Mouse (Mus musculus) lung, postnatal 14 days (tissue): Measurements from ENCODE around the gene Iqschfp.
A peak's percentile ranks its signal among the peaks of the same experiment; 100 is the strongest.

ENCODE experiments used
- DNase-seq: peaks from one replicate; pipeline ENCODE4 v3.0.0; 2021

Gene Iqschfp

GRCm38 (mm10) chr3:68583771-68584511, 691.9 kb downstream of the Iqschfp start:
- DNase-seq = peak; percentile 49

DNA sequence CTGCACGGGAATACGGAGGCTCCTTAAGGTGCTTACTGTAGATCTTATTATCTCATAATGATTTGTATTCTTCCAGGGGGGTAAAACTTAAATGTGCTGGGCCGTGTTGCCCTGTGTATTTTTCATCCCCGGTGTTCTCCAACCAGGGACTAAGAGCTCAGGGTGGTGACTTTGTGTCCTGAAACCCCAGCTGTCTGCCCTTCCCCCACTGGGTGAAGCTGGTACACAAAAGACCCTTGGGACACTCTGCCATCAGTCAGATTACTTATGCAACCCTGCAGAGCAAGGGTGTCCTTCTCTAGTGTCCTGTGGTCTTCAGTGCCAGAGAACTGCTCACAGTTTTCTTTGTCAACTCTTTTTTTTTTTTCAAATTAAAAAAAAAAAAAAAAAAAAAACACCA, 693.2 kb downstream of the Iqschfp start:
- DNase-seq = no peak

DNA sequence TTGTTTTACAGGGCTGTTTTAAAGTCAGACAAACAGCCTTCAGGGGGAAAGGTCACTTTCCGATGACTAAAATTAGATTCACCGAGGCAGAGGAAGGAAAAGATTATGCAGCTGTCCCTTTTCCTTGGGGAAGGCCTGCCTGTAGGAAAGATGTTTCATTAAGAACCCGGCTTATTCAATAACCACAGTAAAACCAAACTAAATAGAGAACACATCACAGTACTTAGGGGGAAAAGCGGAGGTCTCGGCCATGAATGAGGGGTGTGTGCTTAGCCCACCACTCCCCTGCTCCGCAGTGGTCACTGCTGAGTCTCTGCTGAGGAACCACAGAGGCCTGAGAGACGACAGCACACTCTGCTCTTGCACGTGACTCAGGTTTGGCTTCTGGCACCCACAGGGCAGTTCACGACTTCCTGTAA, 694.6 kb downstream of the Iqschfp start:
- DNase-seq = no peak

GRCm38 (mm10) chr3:68587567-68588245, 695.7 kb downstream of the Iqschfp start:
- DNase-seq = no peak

- DNase-seq = no peak
These were observed 697.3 kb downstream of the Iqschfp start for GRCm38 (mm10) chr3:68589220-68589840.

DNA sequence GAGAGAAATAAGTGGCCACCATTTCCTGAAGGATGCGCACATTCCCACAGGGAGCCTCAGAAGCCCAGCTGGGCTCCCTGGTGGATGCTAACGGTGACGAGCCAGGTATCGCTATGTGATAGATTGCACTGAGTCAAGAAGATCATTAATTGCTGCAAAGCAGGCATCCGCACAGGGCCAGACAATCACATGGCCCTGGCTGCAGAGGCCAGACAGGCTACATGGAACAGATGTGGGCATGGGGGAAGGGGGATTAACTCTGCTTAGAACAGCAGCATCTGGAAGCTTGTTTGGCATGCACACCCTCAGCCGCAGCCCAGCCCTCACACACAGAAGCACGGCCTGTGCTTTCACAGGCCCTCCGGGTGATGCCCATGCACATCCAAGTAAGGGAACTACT, 698.4 kb downstream of the Iqschfp start:
- DNase-seq = no peak

DNA sequence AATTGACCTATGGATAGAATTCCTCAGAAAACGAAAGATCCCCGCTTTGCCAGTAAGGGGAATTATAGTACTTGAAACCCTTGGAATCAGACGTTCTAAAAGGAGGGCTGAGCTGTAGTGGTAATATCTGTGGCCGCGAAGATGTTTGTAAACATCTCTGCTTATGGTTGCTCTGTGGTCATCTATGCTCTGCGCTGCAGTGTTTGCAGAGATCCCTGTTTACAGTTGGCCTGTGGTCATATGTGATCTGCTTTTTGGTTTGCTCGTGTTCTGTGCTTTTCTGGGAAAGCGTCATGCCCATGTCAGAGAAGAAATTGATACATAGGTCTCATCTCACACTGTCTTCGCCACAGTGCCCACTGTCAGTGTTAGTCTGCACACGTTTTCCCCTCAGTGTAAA, 700.5 kb downstream of the Iqschfp start:
- DNase-seq = no peak

DNA sequence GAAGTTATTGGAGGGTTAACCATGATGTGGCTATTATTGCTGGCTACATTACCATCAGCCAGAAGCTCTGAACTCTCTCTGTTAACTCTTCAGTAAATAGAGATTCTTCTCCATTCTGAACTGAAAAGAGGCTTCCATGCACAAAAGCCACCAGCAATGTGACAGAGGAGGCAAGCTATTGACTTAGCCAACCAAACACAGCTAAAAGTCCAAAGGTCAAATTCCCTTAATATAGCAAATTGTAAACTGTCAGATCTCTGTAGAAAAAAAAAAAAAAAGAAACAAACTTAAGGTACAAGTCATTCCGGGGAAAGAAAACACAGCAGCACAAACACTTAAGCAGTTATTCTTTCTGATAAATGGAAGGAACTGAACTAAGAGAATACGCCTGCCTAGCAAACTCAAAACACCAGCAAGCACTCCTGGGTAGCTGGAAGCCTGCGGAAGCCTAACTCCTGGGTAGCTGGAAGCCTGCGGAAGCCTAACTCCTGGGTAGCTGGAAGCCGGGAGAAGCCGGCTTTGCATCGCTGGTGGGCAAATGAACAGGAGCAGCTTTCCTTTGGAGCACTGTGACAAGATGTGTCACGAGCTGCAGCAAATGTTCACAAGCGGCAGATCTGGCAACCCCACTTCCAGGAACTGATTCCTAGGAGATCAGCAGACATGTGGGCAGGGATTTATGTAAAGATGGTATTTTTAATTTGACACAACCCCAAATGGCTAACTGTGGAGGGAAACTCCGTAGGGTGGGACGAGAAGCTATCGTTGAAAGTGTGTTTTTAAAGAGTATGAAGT, 701.2 kb downstream of the Iqschfp start:
- no peak for DNase-seq

DNA sequence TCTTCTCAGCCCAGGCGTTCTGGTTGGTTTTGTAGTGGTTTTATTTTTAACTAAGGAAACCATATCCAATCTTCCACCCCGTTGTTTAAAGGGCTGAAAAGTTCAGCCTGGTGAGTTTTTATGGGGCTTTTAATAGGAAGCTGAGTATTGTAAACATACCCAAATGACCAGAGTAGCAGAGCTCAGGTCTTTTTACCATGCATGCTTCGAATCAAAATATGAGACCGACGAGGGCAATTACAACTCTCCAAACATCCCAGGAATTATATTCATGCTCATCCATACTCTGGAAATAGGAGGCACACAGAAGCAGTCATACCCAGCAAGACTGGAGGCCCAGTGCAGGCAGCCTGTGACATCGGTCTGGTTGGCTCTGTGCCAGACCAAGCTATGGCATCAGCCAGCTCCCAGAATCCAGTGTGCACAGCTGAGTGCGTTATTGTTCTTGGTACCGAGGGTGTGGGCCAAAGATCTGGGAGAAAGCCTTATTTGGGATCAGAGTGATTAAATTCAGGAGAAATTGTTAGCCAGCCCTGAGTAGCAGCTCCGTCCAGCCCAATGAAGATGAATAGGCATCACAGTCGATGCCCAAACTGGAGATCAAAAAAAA, 703.4 kb downstream of the Iqschfp start:
- DNase-seq = no peak

GRCm38 (mm10) chr3:68596938-68597337, 704.9 kb downstream of the Iqschfp start:
- DNase-seq = no peak

GRCm38 (mm10) chr3:68602891-68603290, 710.9 kb downstream of the Iqschfp start:
- DNase-seq = no peak

DNA sequence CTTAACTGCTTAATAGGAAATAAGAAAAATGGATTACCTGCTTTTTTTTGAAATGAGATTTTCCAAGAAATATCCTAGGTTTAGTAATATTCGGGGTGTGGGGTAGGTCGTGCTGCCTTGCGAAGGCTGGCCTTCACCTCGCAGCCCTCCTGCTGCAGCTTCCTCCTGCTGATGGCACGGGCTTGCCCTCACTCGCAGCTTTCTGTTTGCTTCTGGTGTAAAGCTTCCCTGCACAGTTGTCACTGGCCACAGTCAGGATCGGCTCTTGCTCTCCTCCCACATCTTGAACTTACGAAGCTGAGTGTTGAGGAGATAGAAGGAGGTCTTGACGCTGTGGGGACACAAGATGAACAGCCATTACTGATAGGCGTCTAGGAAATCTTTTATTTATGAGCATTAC, 712.4 kb downstream of the Iqschfp start:
- no peak for DNase-seq

DNA sequence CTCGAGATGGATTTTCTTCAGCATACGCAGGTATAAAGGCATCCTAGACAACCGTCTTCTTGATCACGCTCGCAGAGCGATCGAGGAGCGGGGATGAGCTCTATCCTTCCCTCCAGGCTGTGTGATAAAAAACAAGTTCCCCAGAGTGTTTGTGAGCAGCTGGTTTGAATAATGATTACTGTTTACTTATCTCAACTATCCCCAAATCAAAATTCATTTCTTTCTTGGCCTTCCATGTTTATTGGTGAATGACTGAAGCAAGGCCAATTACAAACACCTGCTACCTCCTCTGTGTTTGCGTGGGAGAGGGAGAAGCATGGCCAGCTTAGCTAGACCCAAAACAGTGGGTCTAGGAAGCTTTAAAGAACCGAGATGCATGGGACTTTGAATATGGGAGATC, 712.9 kb downstream of the Iqschfp start:
- no peak for DNase-seq

DNA sequence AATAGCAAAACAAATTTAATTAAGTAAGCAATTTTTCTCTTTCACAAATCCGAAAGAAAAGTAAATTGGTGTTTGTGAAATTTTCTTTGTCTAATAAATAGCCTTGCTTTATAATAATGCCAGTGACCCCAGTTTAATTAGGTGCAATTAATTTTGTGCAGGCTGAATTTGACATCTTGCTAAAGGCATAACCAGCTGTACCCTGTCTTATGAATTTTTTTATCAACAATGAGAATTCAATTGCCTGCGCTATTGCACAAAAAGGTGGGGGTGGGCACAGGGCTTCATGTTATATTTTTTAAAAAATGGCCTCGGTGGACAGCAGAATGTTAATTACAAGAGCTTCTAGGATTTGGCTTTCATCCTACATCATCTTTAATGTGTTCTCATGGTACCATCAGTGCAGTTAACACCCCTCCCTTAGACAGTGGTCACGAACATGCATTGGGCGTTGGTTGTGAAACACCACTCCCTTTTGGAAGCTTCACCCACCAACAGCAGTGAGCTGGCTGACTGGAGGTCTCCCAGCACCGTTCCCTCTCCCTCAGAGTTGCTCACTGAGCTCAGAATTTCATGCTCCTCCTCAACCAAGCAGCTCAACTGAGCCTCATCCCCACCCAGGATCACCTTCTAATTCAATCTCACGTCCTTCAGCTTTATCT, 714.0 kb downstream of the Iqschfp start:
- no peak for DNase-seq

DNA sequence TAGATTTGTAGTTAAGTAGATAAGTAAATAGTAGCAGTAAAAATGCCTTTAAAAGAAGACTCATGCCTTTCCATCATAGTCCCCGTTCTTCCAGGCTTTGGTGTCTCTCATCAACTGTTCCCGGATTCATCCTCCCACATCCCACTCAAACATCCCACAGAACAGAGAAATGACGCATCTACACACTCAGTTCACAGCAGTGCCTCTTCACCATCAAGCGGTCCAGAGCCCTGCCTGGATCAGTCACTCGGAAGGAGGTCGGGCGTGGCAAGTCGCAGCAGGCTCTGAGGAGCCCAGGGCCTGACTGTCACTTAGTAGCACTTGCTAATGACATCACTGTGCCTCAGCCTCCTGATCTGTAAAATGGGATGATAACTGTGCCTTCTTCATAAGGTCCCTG, 714.7 kb downstream of the Iqschfp start:
- DNase-seq = no peak

DNA sequence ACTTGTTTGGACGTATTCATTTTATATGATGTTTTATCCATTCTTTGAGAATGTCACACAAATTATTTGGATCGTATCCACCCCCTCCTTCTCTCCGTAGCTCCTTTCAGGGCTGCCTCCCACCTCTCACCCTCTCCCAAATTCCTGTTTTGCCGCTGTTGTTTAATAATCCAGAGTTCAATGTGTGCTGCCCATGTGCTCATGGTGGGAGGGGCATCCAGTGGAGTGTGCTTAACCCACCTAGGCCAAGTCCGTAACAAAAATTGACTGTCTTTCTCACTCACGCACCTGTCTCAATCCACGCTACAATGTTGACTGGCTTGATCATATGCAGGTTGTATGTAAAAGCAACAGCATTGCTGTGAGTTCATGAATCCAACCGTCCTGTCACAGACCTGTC, 715.3 kb downstream of the Iqschfp start:
- no peak for DNase-seq

DNA sequence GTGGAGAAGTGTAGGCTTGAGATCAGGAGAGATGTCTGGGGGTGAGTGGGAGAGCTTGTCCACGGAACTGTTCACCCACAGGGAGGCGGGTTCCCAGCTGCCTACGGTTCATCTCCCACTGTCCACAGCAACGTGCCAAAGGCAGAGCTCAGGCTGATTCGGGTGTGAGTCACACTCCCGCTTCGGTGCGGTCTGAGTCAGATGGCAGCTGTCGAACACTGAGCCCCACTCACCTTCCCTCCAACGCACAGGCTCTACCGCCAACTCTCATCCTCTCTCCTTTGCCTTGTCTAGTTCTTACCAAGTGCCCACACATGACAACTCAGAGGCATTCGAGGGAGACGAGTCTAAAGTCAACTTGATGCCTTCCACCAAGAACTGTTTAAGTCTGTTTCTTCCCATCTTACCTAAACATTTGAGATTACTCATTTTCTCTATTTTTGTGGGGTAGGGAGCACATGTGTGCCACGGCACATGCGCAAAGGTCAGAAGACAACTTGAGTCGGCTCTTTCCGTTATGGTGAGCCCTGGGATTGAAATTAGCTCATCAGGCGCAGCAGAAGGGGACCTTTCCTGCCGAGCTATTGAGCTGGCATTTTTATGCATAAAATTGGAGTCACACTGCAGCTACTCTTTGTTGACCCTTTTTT, 716.9 kb downstream of the Iqschfp start:
- DNase-seq = no peak

DNA sequence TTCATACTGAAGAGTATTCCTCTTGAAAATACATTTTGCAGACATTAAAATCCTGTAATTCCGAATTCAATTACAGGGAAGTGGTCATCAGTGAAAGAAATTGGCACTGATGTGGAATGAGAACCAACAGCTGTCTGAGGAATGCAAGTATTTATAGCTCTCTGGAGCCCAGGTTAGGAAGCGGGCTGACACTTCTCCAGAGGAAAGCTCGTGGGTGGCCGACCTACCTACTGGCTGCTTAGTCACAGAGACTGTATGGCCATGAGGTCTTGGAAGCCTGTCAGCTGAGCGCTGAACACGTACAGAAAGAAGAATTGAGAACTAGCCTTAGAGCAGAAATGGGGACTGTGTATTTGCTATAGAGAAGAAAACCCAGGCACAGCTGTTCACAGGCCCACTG, 718.0 kb downstream of the Iqschfp start:
- no peak for DNase-seq

GRCm38 (mm10) chr3:68610598-68611261, 718.7 kb downstream of the Iqschfp start:
- DNase-seq = no peak

DNA sequence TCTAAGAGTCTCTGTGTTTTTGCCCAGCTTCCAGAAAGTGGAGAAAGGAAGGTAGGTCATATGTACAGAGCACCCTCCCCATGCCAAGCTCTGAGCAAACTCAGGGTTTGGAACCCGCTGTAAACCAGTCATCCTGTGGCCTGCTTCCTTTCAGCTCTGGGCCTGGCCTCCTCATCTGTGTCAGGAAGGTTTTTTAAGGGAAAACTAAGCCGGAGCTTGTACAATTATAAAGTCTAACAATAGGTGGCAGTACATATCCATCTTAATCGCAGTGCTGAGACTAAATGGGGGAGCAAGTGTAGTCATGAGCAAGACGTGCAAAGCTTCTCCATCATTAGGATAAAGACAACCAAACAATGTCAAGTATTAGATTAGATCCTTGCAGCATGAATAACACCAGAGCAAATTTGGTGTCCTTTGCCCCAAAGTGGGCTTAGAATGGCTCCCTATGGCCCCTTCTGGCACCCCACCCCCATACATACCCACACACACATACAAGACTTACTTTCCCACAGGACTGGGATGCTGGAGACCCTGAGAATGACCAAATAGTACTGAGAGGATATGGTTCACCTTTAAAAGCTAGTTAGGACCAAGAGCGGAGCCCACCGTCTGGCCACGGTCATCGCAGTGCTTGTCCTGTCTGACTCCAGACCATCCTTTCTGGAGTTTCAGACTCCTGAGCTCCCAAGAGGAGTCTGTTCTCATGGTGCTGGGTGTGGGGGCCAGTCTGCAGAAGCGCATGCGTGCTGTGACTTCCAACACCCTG, 723.2 kb downstream of the Iqschfp start:
- no peak for DNase-seq
